Mouse (Mus musculus) forebrain, embryonic 14.5 days (tissue): ENCODE measurements at regions not wholly inside any gene's neighbourhood (a gene's known extent, or its start where the extent isn't known, plus 50 kb on each side); places are given as distances from the start of the nearest gene placed in this dataset.

Experiments
- ATAC-seq: fragments of 200-750 bp; cut with Nextera tagmentation; 2 replicates; pipeline ENCODE4 v1.8.0; 2017; ENCODE audit warnings: mild to moderate bottlenecking, moderate library complexity
- DNase-seq: peaks from one replicate; pipeline ENCODE4 v3.0.0-alpha.2; 2015; ENCODE audit warnings: low spot score
- H3K27ac ChIP-seq: fragments of 300-500 bp; sonication (generic); 2 replicates; pipeline ENCODE4 v1.5.1; 2014; ENCODE audit warnings: low read depth, mild to moderate bottlenecking, control low read depth, low read length, moderate library complexity
- H3K27me3 ChIP-seq: fragments of 300-500 bp; sonication (generic); replicated peaks from 2 replicates; pipeline ENCODE4 v1.6.1; 2014; ENCODE audit warnings: low read length, control low read depth, mixed read lengths; ENCODE audit not compliant: control insufficient read depth, insufficient read depth
- H3K36me3 ChIP-seq: fragments of 300-500 bp; sonication (generic); 2 replicates; pipeline ENCODE4 v1.6.1; 2014; ENCODE audit warnings: low read length, control low read depth; ENCODE audit not compliant: control insufficient read depth, insufficient read depth
- H3K4me1 ChIP-seq: fragments of 300-500 bp; sonication (generic); 2 replicates; pipeline ENCODE4 v1.6.1; 2014; ENCODE audit warnings: antibody characterized with exemption, low read length, control low read depth; ENCODE audit not compliant: control insufficient read depth, insufficient read depth
- H3K4me2 ChIP-seq: fragments of 300-500 bp; sonication (generic); 2 replicates; pipeline ENCODE4 v1.6.1; 2014; ENCODE audit warnings: mild to moderate bottlenecking, control low read depth, low read length
- H3K4me3 ChIP-seq: fragments of 300-500 bp; sonication (generic); 2 replicates; pipeline ENCODE4 v1.5.1; 2014; ENCODE audit warnings: low read depth, low read length, control low read depth
- H3K9ac ChIP-seq: fragments of 300-500 bp; sonication (generic); 2 replicates; pipeline ENCODE4 v1.6.1; 2014; ENCODE audit warnings: mild to moderate bottlenecking, low read length, control low read depth, moderate library complexity
- H3K9me3 ChIP-seq: fragments of 300-500 bp; sonication (generic); replicated peaks from 2 replicates; pipeline ENCODE4 v1.6.1; 2016; ENCODE audit warnings: low read length, control low read depth, mixed read lengths; ENCODE audit not compliant: control insufficient read depth
- WGBS: fragments of 180-500 bp; shearing (Covaris S2); extraction: QIAGEN DNeasy Blood & Tissue Kit; methylation state at CpG from one replicate; pipeline ENCODE4 v1.1.7; 2014; 5-methylcytosine and 5-hydroxymethylcytosine counted together

DNA sequence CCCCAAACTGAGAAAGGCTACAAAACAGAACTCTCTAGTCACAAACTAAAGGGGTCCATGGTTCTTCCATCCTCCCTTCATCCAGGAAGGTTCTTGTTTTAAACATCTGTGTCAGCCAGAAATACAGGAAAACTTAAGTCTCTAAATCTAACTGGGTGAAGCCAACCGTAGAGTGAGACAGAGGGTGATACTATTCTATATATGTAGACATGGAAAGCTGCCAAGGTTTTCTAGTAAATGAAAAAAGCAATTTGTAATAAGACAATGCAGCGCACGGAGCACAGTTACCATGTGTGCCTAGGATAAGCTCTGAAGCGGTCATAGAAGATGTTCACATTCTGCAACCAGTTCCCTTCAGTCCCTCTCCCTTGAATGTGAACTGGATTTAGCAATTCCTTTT lies 55.4 kb downstream of the Ppp1r3c start:
- Histone ChIP-seq H3K9ac (no peak overlapping the region), H3K27ac (no peak overlapping the region), H3K9me3 (no peaks in the 10 kb centered on the region), H3K27me3 (no peaks in the 10 kb centered on the region), H3K4me3 (no peak overlapping the region), H3K4me1 (peaks cover 19% of the 10 kb centered on the region), H3K36me3 (no peaks in the 10 kb centered on the region), H3K4me2 (no peak overlapping the region)
- ATAC-seq (no peak), DNase-seq (no peak)
- 65% methylated on average over 4 of the region's 4 CpGs for WGBS

DNA sequence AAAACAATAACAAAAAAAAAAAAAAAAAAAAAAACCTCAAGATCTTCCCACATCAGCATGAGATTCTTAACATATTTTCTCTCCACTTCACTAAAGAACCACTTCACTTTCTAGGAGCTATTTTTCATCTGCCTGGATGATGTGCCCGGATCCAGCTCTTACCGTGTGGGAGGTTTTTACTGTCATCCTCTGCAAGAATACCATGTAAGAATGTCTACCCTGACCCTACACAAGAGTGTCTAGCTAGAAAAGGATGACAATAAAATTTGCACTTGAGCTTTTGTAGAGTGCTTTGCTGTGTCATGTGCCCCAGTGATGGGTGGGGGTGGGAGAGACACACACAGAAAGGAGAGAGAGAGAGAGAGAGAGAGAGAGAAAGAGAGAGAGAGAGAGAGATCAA lies 56.1 kb downstream of the Ppp1r3c start:
- Histone ChIP-seq H3K4me3 (no peak overlapping the region), H3K27ac (no peak overlapping the region), H3K27me3 (no peaks in the 10 kb centered on the region), H3K9ac (no peak overlapping the region), H3K9me3 (no peaks in the 10 kb centered on the region), H3K4me2 (no peak overlapping the region), H3K4me1 (peaks cover 19% of the 10 kb centered on the region), H3K36me3 (no peaks in the 10 kb centered on the region)
- no peak for DNase-seq
- ATAC-seq: no peak
- WGBS: 79% methylated on average over 2 of the region's 2 CpGs

DNA sequence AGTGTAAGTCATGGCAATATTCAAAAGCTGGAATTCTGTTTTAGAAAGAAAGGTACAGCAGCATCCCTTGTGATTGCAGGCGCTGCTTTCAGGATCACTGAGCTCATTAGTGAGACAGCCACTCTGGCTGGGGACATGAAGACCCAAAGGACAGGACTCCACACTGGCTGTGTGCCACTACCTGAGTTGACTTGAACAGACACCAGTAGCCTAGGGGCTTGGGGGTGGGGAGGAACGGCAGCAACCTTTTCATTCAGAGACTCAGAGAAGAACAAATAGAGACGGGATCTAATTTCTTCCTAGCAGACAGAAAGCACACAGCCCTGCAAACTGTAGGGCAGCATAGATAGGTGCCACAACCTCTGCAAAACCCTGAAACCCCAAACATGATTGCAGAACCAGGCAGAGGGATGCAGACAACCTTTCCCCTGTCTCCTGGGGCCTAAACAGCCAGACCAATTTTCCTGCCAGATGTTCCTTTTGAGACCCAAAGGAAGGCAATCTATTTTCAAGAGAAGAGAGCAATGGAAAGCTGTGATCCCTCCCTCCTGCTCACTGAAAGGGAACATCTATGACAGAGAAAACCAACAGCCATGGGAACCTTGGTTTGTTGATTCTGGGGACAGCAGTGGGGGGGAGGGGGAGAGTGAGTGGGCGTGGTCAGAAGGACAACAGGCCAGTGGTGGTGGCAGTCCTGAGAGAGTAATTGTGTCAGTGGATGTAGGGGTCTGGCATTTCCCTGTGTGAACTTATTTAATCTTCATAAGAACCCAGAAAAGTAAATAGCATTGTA lies 57.2 kb downstream of the Ppp1r3c start:
- Histone ChIP-seq H3K4me3 (no peak overlapping the region), H3K9me3 (no peaks in the 10 kb centered on the region), H3K36me3 (no peaks in the 10 kb centered on the region), H3K9ac (no peak overlapping the region), H3K27me3 (no peaks in the 10 kb centered on the region), H3K4me1 (peaks cover 19% of the 10 kb centered on the region), H3K4me2 (no peak overlapping the region), H3K27ac (peak overlapping the region; percentile 10; the same call in 1 of the 2 replicates)
- DNase-seq (peak; percentile 39), ATAC-seq (0 out of 2 replicates have a peak, but pooled peaks have one; percentile 27)
- 15% methylated on average over 4 of the region's 4 CpGs for WGBS

DNA sequence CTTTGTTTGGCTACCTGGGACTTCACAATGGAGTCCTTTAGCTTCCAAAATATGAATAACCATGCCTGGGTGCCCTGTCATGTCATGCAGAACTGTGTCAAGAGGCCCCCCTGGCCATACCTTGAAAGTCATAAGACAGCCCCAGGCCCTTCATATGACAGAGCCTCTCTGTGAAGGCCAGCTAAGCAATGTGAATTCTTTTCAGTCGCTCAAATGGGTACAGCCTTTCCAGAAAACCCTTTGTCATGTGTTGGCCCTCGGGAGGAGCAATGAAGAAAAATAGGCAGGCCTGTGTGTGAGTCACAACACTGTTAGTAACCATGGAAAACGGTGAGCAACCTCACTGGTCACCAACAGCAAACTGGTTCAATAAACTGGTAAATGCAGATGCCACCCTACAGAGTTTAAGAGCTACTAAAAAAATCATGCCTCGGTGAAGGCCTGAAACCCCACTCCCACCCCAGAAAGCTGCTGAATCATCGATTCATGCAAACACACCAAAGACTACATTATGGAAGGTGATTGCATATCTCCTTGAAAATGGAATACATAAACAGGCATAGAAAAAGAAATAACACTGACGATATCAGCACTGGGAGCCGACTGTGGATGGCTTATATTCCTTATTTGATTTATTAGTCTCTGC lies 57.9 kb downstream of the Ppp1r3c start:
- no peak overlapping the region for H3K27ac ChIP-seq
- H3K4me3 ChIP-seq: no peak overlapping the region
- H3K27me3 ChIP-seq: no peaks in the 10 kb centered on the region
- WGBS: 74% methylated on average over 7 of the region's 7 CpGs
- no peaks in the 10 kb centered on the region for H3K36me3 ChIP-seq
- H3K4me1 ChIP-seq: peaks cover 19% of the 10 kb centered on the region
- DNase-seq (no peak), ATAC-seq (0 out of 2 replicates have a peak, but pooled peaks have one; percentile 7)
- no peaks in the 10 kb centered on the region for H3K9me3 ChIP-seq
- no peak overlapping the region for H3K9ac ChIP-seq
- H3K4me2 ChIP-seq: no peak overlapping the region

DNA sequence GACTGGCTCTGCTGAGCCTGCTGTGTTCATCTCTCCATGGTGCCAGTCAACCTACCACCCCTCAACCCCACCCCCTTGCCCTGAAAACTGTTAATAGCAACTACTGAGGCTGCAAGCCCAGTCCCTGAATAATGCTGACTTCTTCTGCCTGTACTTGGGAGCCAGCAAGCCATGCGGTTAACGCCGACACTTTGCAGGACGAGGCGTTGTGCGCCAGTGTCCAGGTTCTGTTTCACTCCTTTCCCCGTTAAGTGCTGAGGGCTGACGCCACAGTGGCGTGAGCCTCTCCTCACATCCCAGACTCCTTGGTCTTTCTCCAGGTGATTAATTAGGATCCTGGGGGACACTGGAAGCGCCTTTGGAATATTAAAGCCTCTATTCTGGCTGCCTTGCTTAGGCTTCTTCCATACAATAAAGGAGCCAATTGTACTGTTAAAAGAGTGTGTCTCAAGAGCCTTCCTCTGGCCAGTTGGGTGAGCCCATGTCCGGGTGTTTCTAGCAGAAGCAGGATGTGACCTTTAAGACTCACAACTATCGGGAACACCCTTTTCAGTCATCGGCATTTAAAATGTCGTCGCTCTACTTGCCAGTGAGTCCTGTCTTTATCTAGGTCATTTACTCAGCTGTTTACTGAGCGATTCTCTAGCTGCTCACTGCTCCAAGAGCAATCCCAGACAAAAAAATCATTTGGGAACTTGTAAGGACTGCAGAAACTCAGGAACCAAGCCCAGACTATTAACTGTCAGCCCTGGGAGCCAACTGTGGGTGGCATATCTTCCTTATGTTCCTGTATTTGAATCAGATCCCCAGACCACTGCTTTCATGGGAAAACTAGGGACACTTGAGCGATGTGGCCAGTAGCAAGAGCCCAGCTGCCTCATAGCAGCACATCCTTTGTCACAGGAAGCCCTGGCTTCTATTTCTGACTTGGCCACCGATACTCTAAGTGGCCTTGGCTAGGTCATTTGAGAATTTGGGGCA lies 59.1 kb downstream of the Ppp1r3c start:
- DNase-seq (no peak), ATAC-seq (peak; percentile 32; the same call in 1 of the 2 replicates)
- peaks cover 19% of the 10 kb centered on the region for H3K4me1 ChIP-seq
- H3K4me2 ChIP-seq: no peak overlapping the region
- H3K36me3 ChIP-seq: no peaks in the 10 kb centered on the region
- no peak overlapping the region for H3K27ac ChIP-seq
- no peak overlapping the region for H3K4me3 ChIP-seq
- H3K9ac ChIP-seq: no peak overlapping the region
- H3K27me3 ChIP-seq: no peaks in the 10 kb centered on the region
- WGBS: 73% methylated on average over 18 of the region's 18 CpGs
- no peaks in the 10 kb centered on the region for H3K9me3 ChIP-seq

DNA sequence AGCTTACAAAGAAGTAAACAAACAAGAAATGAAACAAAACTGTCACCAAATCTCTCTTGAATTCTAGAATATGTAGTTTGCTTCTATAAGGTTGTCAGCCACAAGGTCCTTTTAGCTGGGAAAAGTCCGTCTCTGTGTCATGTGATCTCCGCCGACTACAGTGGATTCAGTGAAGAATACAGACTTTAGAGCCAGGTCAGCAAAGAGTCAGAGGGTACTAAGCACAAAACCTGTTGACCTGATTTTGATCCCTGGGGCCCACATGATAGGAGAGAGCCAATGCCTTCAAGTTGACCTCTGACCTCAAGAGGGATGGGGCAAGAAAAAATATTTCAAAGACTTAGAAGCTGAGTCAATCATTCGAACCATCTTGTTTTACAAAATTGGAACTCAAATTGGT lies 61.5 kb downstream of the Ppp1r3c start:
- no peaks in the 10 kb centered on the region for H3K9me3 ChIP-seq
- no peak for DNase-seq
- H3K4me3 ChIP-seq: no peak overlapping the region
- WGBS: 85% methylated on average over 4 of the region's 4 CpGs
- no peak overlapping the region for H3K9ac ChIP-seq
- no peak overlapping the region for H3K27ac ChIP-seq
- H3K4me2 ChIP-seq: no peak overlapping the region
- H3K27me3 ChIP-seq: no peaks in the 10 kb centered on the region
- peaks cover 22% of the 10 kb centered on the region for H3K4me1 ChIP-seq
- no peaks in the 10 kb centered on the region for H3K36me3 ChIP-seq
- ATAC-seq: no peak

DNA sequence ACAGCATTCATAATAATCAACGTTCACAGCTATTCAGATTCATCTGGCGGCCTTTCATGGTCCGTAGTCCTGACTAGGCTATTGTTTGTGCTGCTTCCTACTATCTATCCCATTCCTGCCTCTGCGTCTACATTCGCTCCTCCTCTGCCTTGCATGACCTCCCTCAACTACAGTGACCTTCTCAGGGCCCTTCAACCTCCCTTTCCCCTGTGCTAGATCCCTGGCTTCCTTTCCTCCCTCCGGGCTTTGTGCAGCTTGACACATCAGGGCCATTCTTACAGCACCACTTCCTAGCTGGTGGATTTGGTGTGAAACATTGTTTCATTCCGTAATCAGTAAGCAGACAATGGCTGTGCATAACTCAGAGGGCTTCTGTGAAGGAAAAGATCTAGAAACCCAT lies 65.6 kb downstream of the Ppp1r3c start:
- no peaks in the 10 kb centered on the region for H3K27me3 ChIP-seq
- no peaks in the 10 kb centered on the region for H3K9me3 ChIP-seq
- no peaks in the 10 kb centered on the region for H3K36me3 ChIP-seq
- H3K4me2 ChIP-seq: no peak overlapping the region
- H3K4me3 ChIP-seq: no peak overlapping the region
- no peak for DNase-seq
- H3K27ac ChIP-seq: no peak overlapping the region
- H3K9ac ChIP-seq: no peak overlapping the region
- peaks cover 4% of the 10 kb centered on the region; the same call in 1 of the 2 replicates for H3K4me1 ChIP-seq
- whole genome bisulfite sequencing: 64% methylated on average over 7 of the region's 7 CpGs
- ATAC-seq: no peak
